Mouse (Mus musculus): ENCODE data around the gene F2rl3.

The F2rl3 gene

DNA sequence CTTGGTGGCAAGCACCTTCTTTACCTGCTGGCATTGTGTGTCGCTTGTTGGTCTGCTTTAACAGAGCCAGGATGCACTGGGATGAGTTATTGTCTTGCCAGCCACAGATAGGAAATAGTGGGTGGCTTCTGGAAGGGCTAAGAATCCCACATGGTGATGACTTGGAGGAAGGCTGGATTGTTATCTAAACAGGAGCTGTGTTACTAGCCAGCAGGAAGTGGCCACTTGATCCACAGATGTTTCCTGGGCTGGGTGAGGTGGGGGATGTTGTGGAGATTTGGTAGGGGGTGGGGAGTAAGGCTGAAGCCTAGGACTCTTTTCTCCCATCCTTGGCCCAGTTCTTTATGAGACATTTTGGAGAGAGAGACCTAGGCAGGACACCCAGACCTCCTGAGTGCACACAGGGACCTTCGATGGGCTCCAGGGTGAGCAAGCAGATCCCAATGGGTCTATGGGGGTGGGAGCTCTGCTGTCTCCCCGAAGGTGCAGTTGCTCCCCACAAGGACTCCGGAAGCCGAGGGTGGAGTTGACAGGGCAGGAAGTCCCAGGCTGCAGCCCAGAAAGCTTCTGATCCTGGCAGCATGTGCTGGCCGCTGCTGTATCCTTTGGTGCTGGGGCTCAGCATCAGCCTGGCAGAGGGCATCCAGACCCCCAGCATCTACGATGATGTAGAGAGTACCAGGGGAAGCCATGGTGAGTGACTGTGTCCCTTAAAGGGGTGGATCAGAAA is at the start of gene F2rl3:
Gene F2rl3, plus strand, starts transcription at position 559 of the 730 bp plus-strand sequence.
- no peak for DNase-seq (ENCODE audit: extremely low read depth, low read depth)

DNA sequence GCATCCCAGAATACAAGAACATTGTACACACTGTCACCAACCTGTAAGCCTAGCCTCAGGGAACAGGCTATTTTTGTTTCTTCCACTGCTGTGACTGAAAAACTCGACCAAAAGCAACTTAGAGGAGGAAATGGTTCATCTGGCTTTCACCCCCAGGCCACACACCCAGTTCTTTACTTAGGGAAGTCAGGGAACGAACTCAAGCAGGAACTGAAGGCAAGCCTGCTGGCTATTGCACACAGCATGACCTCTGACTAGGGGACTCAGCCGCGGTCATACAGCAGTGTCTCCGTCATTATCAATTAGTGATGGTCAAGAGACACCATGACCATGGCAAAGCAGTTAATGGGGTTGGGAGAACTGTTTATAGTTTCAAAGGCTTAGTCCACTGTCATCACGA is 49.1 kb upstream of the F2rl3 start:
- no peak for DNase-seq (ENCODE audit: extremely low read depth, low read depth)

DNA sequence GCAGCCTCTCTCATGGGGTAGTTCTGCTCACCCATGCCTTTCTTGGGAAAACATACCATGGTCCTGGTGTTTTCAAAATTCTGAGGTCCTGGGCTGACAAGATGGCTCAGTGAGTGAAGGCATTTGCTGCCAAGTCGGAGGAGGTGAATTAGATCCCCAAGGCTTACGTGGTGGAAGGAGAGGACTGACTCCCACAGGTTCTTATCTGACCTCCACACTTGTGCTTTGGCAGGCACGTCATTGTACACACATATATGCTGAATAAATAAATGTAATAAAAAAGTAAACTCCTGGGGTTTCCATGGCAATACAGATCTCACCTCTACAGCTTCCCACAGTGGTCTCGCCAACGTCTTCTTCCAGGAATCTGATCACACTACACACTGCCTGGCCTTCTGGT is 45.1 kb upstream of the F2rl3 start:
- peak; percentile 17 for DNase-seq (ENCODE audit: extremely low read depth, low read depth)

DNA sequence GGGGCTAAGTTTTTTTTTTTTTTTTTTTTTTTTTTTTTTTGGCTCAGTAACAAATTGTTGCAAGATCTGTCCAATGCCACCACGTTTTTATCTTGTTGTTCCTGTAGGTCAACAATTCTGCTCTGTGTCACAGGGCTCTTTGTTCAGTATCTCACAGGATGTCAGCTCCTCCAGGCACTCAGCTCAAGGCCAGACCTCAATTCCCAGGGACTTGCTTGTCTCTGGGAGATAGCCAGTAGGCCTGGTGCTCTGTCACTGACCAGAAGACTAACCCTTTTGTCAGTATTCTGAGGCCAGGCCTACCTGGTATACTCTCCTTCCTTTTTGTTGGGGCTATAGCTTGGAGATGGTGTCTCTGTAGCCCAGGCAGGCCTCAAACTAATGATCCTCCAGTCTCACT is 41.1 kb upstream of the F2rl3 start:
- no peak for DNase-seq (ENCODE audit: extremely low read depth, low read depth)

DNA sequence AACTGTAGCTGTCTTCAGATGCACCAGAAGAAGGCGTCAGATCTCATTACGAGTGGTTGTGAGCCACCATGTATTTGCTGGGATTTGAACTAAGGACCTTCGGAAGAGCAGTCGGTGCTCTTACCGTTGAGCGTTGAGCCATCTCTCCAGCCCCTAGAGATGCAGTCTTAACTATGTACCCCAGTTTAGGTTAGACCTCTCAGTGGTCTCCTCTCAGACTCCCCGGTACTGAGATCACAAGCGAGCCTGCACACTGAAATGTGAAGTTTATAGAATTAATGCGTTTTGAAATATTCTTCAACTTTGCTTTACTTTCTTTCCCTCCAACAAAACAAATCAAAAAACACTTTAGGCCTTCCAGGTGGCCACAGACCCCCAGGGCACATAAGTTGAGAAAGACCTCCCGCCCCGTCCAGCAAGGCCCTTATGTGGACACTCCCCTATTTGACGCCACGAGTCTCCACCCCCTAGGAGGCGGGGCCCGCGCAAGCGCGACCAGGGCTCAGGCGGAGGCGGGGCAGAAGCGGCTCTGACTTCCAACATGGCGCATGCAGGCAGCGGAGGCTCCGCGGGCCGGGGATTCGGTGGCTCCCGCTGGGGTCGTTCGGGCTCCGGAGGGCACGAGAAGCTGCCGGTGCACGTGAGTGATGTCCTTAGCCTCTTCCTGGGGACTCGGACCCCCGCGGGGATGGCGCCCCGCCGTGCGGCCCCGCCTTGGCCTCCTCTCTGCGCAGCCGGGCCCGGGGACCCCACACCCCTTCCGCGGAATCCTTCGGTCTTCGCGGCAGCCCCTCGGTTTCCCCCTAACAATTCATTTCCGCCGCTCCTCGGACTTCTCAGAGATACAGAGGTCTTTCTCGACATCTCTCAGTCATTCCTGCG is 38.7 kb upstream of the F2rl3 start, which contains the start of gene Sin3b:
Gene Sin3b, plus strand, starts transcription at position 517 of the 882 bp plus-strand sequence.
- DNase-seq (ENCODE audit: extremely low read depth, low read depth) = peak; percentile 69

DNA sequence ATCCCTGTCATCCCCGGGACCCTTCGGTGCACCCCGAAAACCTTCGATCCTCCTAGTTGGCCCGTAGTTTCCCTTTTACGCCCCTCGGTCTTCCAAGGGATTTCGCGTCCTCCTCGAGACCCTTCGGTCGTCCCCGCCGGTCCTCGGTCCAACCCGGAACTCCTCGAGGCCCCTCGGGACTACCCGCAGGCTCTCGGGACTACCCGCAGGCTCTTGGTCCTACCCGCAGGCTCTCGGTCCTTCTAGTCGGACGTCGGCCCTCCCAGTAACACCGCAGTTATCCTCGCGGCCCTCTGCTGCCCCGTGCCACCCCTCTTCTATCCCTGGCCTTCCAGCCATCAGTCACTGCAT is 38.1 kb upstream of the F2rl3 start:
- no peak for DNase-seq (ENCODE audit: extremely low read depth, low read depth)

DNA sequence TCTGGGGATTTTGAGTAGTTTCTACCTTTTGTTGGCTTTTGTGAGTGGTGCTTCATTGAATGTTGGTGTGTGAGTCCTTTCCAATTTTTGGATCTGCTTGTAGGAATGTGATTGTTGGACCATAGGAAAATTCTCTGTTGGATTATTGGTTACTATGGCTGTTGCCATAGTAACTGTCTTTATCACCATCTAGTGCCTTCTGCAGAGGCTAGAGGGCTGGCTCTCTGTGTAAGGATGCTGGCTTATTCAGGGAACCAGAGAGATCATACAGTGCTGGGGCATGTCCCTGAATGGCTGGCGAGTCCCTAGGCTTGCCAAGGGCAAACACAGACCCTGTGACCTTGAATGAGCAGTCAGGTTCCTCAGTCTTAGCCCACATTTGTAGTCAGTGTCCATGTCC is 33.0 kb upstream of the F2rl3 start:
- DNase-seq (ENCODE audit: extremely low read depth, low read depth) = no peak

DNA sequence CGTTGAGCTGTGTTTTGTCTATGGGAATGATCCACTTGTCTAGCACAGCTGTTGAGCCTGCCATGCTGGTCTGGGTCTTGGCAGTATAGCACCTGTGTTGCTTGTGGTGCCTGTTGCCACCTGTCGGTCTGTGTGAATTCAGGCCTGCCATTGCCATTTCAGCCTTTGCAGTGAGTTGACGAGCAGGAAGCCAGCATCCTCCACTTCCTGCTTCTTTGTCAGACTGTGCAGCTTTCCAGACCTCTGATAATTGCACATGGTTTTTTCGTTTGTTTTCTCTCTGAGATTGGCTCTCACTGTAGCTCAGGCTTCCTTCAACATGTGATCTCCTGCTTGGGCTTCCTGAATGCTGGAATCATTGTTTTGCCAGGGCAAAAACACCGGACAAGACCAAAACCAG is 26.7 kb upstream of the F2rl3 start:
- no peak for DNase-seq (ENCODE audit: extremely low read depth, low read depth)

DNA sequence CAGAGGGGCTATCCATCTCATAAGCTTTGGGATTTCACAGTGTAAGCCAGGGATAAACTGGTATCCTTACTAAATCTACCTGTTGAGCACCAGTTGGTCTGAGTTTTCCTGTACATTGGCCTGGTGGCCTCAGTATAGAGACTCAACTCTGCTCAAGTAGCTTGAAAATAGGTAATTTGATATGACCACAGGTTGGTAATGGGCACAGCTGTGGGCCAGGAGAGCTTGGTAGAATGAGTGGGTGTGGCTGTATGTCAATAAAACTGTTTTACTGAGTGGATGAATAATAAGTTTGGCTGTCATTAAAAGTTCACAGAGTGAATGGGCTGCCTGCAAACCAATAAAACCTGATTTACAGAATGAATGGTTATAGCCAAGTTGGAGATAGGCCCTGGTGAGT is 24.8 kb upstream of the F2rl3 start:
- DNase-seq (ENCODE audit: extremely low read depth, low read depth) = no peak

DNA sequence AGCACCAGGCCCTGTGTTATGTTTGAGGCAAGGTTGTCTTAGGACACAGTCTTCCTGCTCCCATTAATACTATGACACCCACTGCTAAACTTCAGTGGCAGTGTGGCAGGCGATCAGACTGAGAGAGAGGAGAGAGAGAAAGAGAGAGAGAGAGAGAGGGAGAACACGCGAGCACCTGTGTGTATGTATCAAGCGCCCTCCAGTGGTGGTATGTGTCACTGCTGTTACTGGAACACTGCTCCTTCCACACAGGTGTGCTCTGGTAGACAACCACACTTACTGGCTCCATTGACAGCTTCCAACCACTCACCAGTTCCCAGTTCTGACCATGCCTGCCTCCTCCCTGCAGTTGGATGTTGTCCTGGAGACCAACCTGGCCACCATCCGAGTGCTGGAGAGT is 15.6 kb upstream of the F2rl3 start:
- DNase-seq (ENCODE audit: extremely low read depth, low read depth) = no peak

DNA sequence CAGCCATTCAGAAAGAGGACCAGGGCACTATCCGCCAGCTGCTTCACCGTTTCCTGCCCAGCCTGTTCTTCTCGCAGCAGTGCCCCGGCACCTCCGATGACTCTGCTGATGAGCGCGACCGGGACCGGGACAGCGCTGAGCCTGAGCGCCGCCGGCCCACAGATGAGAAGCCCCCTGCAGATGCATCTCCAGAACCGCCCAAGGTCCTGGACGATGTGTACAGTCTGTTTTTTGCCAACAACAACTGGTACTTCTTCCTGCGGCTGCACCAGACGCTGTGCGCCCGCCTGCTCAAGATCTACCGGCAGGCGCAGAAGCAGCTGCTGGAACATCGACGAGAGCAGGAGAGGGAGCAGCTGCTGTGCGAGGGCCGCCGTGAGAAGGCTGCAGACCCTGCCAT is 11.8 kb upstream of the F2rl3 start:
- DNase-seq (ENCODE audit: extremely low read depth, low read depth) = no peak

DNA sequence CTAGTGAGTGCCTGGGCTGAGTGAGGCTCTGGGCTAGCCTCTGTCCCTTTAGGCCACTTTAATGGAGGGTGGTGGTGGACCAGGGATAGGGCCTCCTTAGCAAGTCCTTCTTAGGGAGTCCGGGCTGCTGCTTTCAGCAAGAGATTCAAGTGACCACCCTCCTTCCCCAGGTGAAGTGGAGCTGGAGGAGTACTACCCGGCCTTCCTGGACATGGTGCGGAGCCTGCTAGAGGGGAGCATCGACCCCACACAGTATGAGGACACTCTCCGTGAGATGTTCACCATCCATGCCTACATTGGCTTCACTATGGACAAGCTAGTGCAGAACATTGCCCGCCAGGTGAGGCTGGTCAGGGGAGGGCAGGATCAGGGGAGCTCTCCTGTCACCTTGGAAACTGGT is 11.4 kb upstream of the F2rl3 start:
- DNase-seq (ENCODE audit: extremely low read depth, low read depth) = no peak

DNA sequence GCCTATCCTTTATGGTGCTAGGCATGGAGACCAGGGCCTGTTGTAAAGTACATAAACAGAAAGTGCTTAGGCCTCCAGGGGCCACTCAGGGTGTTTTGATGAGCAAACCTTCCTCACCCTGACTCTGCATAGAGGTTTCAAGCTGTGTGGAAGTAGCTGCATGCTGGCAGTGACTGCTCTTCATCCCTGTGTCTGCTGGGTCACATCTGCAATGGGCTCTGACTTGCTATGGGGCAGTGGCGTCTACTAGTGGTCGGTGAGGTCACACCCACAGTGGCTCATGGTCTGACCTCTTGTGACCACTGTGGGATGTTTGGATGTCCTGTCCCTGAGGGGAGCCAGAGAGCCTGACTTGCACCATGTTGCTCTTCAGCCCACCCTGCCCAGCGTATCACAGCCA is 10.6 kb upstream of the F2rl3 start:
- no peak for DNase-seq (ENCODE audit: extremely low read depth, low read depth)

DNA sequence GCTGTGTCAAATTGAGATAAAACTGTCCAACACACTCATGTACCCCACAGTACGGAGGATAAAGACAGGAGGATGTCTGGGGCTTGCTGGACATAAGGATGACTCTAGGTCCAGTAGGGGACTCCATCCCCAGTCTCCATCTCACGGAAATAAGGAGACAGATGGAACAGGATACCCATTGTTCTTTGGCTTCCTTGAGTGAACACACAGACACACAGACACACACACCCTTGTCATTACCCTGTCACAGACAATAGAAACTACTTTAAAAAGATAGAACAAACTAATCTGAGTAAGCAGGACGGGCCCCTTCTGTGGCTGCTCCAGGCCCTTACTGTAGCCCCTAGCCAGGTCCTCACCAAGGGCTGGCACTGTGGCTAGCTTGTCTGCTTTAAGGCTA is 9.4 kb upstream of the F2rl3 start:
- DNase-seq (ENCODE audit: extremely low read depth, low read depth) = no peak

DNA sequence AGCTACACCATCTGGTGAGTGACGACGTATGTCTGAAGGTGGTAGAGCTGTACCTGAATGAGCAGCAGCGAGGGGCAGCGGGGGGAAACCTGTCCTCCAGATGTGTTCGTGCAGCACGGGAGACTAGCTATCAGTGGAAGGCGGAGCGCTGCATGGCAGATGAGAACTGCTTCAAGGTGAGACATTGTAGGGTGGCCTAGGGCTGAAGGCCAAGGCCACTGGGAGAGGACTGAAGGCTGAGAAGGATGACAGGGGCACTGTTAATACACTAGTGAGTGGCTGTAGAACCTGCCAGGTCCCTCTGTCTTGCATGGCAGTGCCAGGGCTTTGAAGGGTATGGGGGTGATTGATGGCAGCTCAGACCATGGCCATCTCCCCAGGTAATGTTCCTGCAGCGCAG is 8.5 kb upstream of the F2rl3 start:
- no peak for DNase-seq (ENCODE audit: extremely low read depth, low read depth)

DNA sequence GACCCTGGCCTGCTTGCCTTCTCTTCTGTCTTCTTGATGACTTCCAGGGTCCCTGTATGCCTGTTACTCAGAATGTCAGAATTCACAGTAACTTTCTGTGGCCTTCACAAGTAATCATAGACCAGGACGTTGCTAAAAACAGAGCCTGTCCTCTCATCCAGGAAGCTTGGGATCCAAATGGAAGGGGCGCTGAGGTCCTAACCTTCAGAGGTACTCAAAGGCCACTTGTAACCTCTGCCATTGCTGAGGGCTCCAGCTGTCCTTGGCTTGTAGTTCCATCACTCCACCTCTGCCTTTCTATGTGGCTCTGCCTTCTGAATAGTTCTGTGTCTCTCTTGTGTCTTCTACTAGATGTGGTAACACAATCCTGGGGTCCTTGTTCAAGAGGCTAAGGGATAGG is 7.9 kb upstream of the F2rl3 start:
- DNase-seq (ENCODE audit: extremely low read depth, low read depth) = no peak

DNA sequence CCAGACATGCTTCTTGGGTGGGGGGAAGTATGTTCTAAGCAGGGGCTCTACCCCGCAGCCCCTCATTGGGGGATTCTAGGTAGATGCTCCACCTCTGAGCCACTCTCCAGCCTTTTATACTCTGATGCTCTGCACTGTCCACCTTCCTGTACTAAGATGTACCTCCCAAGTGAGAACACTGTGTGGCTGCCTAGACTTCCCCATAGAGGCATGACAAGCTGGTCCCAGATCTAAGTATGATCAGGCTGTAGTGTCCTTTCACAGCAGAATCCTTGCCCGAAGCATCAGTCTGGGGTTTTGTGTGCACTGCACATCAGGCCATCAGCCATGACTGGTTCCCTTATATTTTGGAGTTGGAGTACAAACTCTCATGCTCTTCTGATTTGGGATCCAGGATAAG is 5.6 kb upstream of the F2rl3 start:
- DNase-seq (ENCODE audit: extremely low read depth, low read depth) = no peak

DNA sequence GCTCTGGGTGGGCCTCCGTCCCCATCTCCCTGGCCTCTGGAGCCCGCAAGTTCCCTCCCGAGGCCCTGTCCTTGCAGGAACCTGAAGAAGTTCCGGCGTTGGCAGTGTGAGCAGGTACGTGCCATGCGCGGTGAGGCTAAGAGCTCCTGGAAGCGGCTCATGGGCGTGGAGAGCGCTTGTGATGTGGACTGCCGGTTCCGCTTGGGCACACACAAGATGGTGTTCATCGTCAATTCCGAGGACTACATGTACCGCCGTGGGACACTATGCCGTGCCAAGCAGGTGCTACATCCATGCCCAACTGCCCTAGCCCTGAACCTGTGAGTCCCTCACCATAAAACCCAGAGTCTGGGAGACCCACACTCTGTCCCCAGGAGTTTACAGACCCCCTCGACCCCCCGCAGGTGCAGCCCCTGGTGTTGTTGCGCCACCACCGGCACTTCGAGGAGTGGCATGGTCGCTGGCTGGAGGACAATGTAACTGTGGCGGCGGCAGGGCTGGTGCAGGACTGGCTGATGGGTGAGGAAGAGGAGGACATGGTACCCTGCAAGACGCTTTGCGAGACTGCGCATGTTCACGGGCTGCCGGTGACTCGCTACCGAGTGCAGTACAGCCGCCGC is 4.8 kb upstream of the F2rl3 start:
- DNase-seq (ENCODE audit: extremely low read depth, low read depth) = no peak

DNA sequence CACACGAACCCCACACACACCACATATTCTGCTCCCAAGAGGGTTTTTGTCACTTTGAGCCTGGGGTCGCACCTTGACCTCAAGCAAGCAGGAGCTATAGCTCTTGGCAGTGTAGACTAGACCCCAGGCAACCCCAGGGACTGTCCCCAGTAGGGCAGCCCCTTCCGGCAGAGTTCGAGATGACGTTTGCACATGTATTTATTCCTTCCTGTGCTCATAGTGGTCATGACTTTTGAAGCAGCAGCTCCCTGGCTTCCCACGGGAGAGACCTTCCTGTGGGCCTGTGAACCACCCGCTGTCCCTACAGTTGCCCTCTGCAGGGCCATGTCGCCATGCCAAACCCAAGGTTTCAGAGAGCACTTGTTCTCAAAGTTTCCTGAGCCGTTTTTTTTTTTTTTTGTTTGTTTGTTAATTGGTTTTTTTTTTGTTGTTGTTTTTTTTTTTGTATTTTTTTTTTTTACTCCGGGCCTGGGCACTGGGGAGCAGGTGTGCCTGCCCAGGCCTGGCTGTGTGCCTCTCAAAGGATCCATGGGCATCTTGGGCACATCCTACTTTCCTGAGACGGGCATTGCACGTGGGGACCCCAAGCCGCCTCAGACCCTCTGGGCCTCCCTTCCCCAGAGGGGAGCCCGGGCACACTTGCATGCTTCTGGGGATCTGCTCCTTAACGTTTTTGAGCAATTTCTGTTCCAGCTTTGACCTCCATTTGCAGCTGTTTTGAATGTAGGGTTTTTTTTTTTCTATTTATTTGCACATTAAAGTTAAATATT is 4.1 kb upstream of the F2rl3 start:
- no peak for DNase-seq (ENCODE audit: extremely low read depth, low read depth)

DNA sequence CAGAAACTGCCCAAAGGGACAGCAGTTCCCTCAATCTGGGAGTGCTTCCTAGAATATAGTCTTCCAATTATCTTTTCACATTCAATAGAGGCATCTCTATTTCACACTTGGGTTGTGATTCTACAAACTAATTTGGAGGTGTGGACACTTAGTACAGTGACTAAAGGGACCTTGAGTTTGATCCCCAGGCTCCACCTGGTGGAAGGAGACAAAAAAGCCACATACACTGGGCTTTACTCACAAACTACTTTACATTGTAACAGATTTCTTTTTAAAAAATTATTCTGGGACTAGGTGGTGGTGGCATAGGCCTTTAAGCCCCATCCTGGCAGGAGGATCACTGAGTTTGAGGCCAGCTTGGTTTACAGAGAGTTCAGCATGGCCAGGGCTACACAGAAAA is 3.4 kb upstream of the F2rl3 start:
- DNase-seq (ENCODE audit: extremely low read depth, low read depth) = no peak

DNA sequence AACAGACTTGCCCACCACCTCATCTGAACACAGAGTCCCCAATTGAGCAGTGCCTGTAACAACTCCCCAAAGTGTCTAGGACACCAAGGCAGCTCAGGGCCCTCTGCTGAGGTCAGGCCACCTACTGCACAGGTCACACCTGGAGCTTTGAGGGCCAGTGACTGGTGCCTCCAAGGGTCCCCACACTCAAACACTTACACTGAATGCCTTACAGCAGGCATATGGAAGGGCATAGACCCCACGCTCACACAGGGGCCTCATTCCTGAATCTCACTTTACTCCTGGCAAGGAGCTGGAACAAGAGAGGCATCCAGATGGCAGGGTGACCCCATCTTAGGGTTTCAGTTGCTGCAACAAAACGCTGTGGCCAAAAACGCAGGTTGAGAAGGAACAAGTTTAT is 1.5 kb upstream of the F2rl3 start:
- DNase-seq (ENCODE audit: extremely low read depth, low read depth) = no peak

DNA sequence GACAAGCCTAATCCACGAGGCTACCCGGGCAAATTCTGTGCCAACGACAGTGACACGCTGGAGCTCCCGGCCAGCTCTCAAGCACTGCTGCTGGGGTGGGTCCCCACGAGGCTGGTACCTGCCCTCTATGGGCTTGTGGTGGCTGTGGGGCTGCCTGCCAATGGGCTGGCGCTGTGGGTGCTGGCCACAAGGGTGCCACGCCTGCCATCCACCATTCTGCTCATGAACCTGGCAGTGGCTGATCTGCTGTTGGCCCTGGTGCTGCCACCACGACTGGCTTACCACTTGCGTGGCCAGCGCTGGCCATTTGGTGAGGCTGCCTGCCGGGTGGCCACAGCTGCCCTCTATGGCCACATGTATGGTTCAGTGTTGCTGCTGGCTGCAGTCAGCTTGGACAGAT is 626 bp downstream of the F2rl3 start:
- DNase-seq (ENCODE audit: extremely low read depth, low read depth) = no peak

Data from MEL-GATA-1-ER (cell line).